Comparison of ENCODE assay signal across 8 mouse cellular contexts in the genomic region with DNA sequence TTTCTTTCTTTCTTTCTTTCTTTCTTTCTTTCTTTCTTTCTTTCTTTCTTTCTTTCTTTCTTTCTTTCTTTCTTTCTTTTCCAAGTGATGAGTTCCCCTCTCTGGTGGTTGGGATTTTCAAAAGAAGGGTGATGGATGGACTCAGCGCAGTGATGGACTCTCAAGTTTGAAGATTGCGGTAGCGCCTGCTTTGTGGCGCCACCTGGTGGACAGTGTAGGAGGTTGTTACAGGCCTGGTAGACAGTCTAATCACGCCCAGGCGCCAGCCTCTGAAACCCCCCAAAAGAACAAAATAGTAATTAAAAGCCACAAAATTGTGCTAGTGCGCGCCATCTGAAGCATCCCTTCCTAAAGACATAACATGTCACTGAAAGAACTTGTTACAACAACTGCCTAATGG. TPM values are rescaled to one million over a fixed set of nuclear protein-coding genes. Genes with fewer than 3 reads are reported as not detected.
A peak's percentile ranks its signal among the peaks of the same experiment; 100 is the strongest.
DNase-seq lines count a peak whose midpoint lies in the region; ATAC-seq and TF ChIP-seq lines count a peak whose summit lies in the region.

No protein-coding gene starts in this region.

- no peak overlapping the region for H3K9ac ChIP-seq in forebrain, embryonic 12.5 days
- no peak overlapping the region for H3K9ac ChIP-seq in stomach, postnatal 0 days (ENCODE audit: low read length)

- DNase-seq in forebrain, embryonic 10.5 days (ENCODE audit: extremely low spot score, low spot score) = peak; percentile 89
- peak; percentile 72 for DNase-seq in right cerebral cortex, postnatal 14 days
- no peak for DNase-seq in right cerebral cortex, adult 18-20 months
- DNase-seq in embryo, embryonic 11.5 days (ENCODE audit: low read depth, low spot score) = peak; percentile 82
- peak; percentile 35 to 73 for DNase-seq in kidney, adult 8-10 months
- peak; percentile 87 for DNase-seq in lung, postnatal 36 days
- peak; percentile 74 for DNase-seq in stomach, postnatal 0 days (ENCODE audit: low spot score)

- H3K4me2 ChIP-seq in forebrain, embryonic 12.5 days = no peak overlapping the region
- no peak overlapping the region for H3K4me2 ChIP-seq in stomach, postnatal 0 days (replicated peaks; ENCODE audit: low read depth)

- no peak for TF ChIP-seq EP300 in stomach, postnatal 0 days (optimal IDR thresholded peaks at IDR 0.05)

- under 1% methylated on average over 8 of the region's 8 CpGs for WGBS in forebrain, embryonic 10.5 days
- WGBS in forebrain, embryonic 12.5 days = under 1% methylated on average over 8 of the region's 8 CpGs
- 9% methylated on average over 8 of the region's 8 CpGs for WGBS in stomach, postnatal 0 days

- peak; percentile 85 for TF ChIP-seq CTCF in stomach, postnatal 0 days (IDR thresholded peaks at IDR 0.05; ENCODE audit: low read depth)

- H3K36me3 ChIP-seq in forebrain, embryonic 10.5 days (replicated peaks) = peaks cover 6% of the 10 kb centered on the region; the same call in 1 of the 2 replicates
- 0 out of 2 replicates have a peak, but pooled peaks cover 4% of the 10 kb centered on the region for H3K36me3 ChIP-seq in forebrain, embryonic 12.5 days (replicated peaks)
- no peaks in the 10 kb centered on the region for H3K36me3 ChIP-seq in stomach, postnatal 0 days (ENCODE audit: control insufficient read depth, insufficient read depth, low read length)

- H3K4me1 ChIP-seq in forebrain, embryonic 10.5 days = peaks cover 69% of the 10 kb centered on the region
- H3K4me1 ChIP-seq in forebrain, embryonic 12.5 days = peaks cover 41% of the 10 kb centered on the region
- 0 out of 2 replicates have a peak, but pooled peaks cover 3% of the 10 kb centered on the region for H3K4me1 ChIP-seq in stomach, postnatal 0 days (replicated peaks; ENCODE audit: control insufficient read depth, insufficient read depth)

- H3K27me3 ChIP-seq in forebrain, embryonic 10.5 days (ENCODE audit: poor library complexity, severe bottlenecking) = peaks cover 97% of the 10 kb centered on the region
- peaks cover 69% of the 10 kb centered on the region for H3K27me3 ChIP-seq in forebrain, embryonic 12.5 days
- H3K27me3 ChIP-seq in stomach, postnatal 0 days (ENCODE audit: control insufficient read depth, insufficient read depth, low read length) = peaks cover 21% of the 10 kb centered on the region

- H3K9me3 ChIP-seq in forebrain, embryonic 10.5 days = no peaks in the 10 kb centered on the region
- H3K9me3 ChIP-seq in forebrain, embryonic 12.5 days = no peaks in the 10 kb centered on the region
- no peaks in the 10 kb centered on the region for H3K9me3 ChIP-seq in stomach, postnatal 0 days (ENCODE audit: control insufficient read depth, low read length)

- ATAC-seq in forebrain, embryonic 12.5 days (ENCODE audit: low FRiP score) = no peak
- ATAC-seq in stomach, postnatal 0 days (ENCODE audit: low FRiP score, low TSS enrichment) = no peak

- no peak overlapping the region for H3K4me3 ChIP-seq in forebrain, embryonic 10.5 days
- H3K4me3 ChIP-seq in forebrain, embryonic 12.5 days (replicated peaks) = no peak overlapping the region
- no peak overlapping the region for H3K4me3 ChIP-seq in stomach, postnatal 0 days (ENCODE audit: low read depth, low read length)

- no peak overlapping the region for H3K27ac ChIP-seq in forebrain, embryonic 10.5 days
- H3K27ac ChIP-seq in forebrain, embryonic 12.5 days = no peak overlapping the region
- H3K27ac ChIP-seq in stomach, postnatal 0 days (replicated peaks) = no peak overlapping the region

RNA-seq across cellular contexts. Expression of a gene that starts 1.3 kb away (rescaled TPM):
- polyA plus RNA-seq in forebrain, embryonic 10.5 days (2016; fragmentation: Nextera tagmentation; extraction: Ambion mirVana) = 15.5 and 17.8 TPM in 2 replicates
- 85.9 and 133 TPM in 2 replicates for polyA plus RNA-seq in forebrain, embryonic 12.5 days (2016; fragmentation: Nextera tagmentation; extraction: Ambion mirVana)
- polyA plus RNA-seq in stomach, postnatal 0 days (2015; fragmentation: Nextera tagmentation; extraction: Ambion mirVana) = 1.3 TPM in 2 replicates

RNA-seq across cellular contexts. Expression of a gene that starts 19.9 kb away (rescaled TPM):
- polyA plus RNA-seq in forebrain, embryonic 10.5 days (2016; fragmentation: Nextera tagmentation; extraction: Ambion mirVana) = 32.5 and 32.9 TPM in 2 replicates
- polyA plus RNA-seq in forebrain, embryonic 12.5 days (2016; fragmentation: Nextera tagmentation; extraction: Ambion mirVana) = 207 and 300 TPM in 2 replicates
- polyA plus RNA-seq in stomach, postnatal 0 days (2015; fragmentation: Nextera tagmentation; extraction: Ambion mirVana) = 3.2 and 3.8 TPM in 2 replicates
